Mouse (Mus musculus): ENCODE measurements around the gene Clic3. TPM values are rescaled to one million over a fixed set of nuclear protein-coding genes. Genes with fewer than 3 reads are reported as not detected.

The Clic3 gene
- polyA plus RNA-seq, 1 experiment from 2014 or later: 7.2 TPM

DNA sequence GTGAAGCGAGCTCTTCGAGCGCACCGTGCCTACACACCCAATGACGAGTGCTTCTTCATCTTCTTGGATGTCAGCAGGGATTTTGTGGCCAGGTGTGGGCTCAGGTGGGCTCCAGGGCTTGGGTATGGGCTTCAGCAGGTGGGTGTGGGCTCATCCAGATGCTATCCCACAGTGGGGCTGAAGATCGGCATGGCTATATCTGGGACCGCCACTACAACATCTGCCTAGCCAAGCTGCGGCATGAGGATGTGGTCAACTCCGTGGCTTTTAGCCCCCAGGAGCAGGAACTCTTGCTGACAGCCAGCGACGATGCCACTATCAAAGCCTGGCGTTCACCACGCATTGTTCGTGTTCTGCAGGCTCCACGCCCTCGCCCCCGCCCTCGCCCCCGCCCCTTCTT is 47.9 kb downstream of the Clic3 start:
- Histone ChIP-seq H3K27me3 (no peaks in the 10 kb centered on the region), H3K27ac (no peak overlapping the region), H3K36me3 (peaks cover 36% of the 10 kb centered on the region), H3K4me3 (no peak overlapping the region), H3K9ac (no peak overlapping the region), H3K4me1 (peaks cover 18% of the 10 kb centered on the region), H3K9me3 (no peaks in the 10 kb centered on the region), H3K4me2 (no peak overlapping the region)
- WGBS: 94% methylated on average over 19 of the region's 19 CpGs
- ATAC-seq (ENCODE audit: insufficient number of reproducible peaks, insufficient read depth, low FRiP score, low TSS enrichment, low read depth): no peak

DNA sequence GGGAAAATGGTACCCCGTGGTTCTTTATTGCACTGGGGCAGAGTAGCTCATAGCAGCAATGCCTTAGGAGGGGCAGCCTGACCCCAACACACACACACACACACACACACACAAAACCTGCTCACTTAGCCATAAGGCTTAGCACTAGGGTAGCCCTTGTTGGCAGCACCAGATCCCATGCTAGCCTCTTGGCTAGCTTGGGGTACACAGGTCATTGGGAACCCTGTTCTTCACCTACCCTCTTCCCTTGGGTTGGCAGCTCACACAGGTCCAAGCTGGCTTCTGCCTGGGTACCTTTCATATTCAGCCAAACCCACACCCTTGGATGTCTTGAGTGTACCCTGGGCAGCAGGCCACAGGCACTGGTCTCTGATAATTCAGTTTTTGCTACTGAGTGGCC is 48.4 kb downstream of the Clic3 start:
- peaks cover 36% of the 10 kb centered on the region for H3K36me3 ChIP-seq
- no peak overlapping the region for H3K27ac ChIP-seq
- no peak for ATAC-seq (ENCODE audit: insufficient number of reproducible peaks, insufficient read depth, low FRiP score, low TSS enrichment, low read depth)
- WGBS: 100% methylated on average over 1 of the region's 1 CpGs
- no peaks in the 10 kb centered on the region for H3K9me3 ChIP-seq
- no peak overlapping the region for H3K9ac ChIP-seq
- no peaks in the 10 kb centered on the region for H3K27me3 ChIP-seq
- H3K4me2 ChIP-seq: no peak overlapping the region
- H3K4me3 ChIP-seq: no peak overlapping the region
- H3K4me1 ChIP-seq: peaks cover 17% of the 10 kb centered on the region

DNA sequence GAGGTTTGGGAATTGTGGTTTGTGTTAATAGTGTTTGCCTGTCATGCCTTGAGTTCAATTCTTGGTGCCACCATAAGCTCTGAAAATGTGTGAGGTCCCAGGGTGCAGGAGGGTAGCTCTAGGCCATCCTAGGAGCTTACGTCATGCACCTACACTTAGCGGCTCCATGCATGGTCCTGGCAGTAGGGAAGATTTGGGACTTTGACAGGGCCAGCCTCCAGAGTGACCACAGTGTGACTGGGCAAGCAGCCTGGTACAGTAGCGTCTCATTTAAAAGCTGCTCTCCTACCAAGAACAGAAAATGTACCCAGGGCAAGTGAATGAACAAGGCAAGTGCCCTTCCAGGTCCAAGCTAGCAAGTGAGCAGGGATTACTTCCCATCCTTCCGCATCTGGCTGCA is 49.2 kb downstream of the Clic3 start:
- Histone ChIP-seq H3K9ac (no peak overlapping the region), H3K27me3 (no peaks in the 10 kb centered on the region), H3K27ac (no peak overlapping the region), H3K9me3 (no peaks in the 10 kb centered on the region), H3K36me3 (peaks cover 36% of the 10 kb centered on the region), H3K4me1 (peaks cover 15% of the 10 kb centered on the region), H3K4me2 (no peak overlapping the region), H3K4me3 (no peak overlapping the region)
- no peak for ATAC-seq (ENCODE audit: insufficient number of reproducible peaks, insufficient read depth, low FRiP score, low TSS enrichment, low read depth)
- 86% methylated on average over 4 of the region's 4 CpGs for WGBS

DNA sequence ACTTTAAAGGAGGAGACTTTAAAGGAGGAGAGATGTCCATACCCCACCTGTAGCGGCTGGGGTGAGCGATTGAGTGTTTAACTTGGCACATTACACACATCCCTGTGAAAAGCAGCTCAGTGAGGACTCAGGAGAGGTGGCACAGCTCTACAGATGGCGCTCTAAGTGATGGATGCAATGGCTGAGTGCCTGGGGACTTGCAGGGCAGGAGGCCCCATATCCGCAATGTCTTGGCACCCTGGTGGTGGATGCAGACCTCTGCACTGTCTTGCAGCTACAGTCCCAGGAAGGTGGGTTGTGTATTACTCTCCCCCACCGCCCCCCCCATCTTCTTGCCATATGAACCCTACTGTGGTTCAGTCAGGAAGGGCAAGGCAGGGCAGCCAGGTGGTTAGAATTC is 50.3 kb downstream of the Clic3 start:
- H3K27ac ChIP-seq: no peak overlapping the region
- no peak overlapping the region for H3K4me2 ChIP-seq
- no peaks in the 10 kb centered on the region for H3K27me3 ChIP-seq
- no peak overlapping the region for H3K4me3 ChIP-seq
- 32% methylated on average over 5 of the region's 5 CpGs for WGBS
- no peaks in the 10 kb centered on the region for H3K9me3 ChIP-seq
- ATAC-seq (ENCODE audit: insufficient number of reproducible peaks, insufficient read depth, low FRiP score, low TSS enrichment, low read depth): no peak
- peaks cover 36% of the 10 kb centered on the region for H3K36me3 ChIP-seq
- H3K4me1 ChIP-seq: peaks cover 7% of the 10 kb centered on the region
- no peak overlapping the region for H3K9ac ChIP-seq

Small RNAs within 50 kb of the gene (microRNA-seq; reads per million reads assigned to microRNA genes)
- not detected for gene Mir3087

Other genes with a start within 250 kb of the Clic3 start
- gene Nelfb, start 245.3 kb upstream of the Clic3 start, polyA plus RNA-seq (2015; fragmentation: Nextera tagmentation; extraction: Ambion mirVana): 110 and 114 TPM in 2 replicates
- gene Stpg3, start 242.2 kb upstream of the Clic3 start, polyA plus RNA-seq (2015; fragmentation: Nextera tagmentation; extraction: Ambion mirVana): 0.15 TPM in 1 of 2 replicates, not detected in the other
- gene Fam166a, start 238.1 kb upstream of the Clic3 start, polyA plus RNA-seq (2015; fragmentation: Nextera tagmentation; extraction: Ambion mirVana): not detected in 2 replicates
- 409 and 438 TPM in 2 replicates for gene Tubb4b, start 232.1 kb upstream of the Clic3 start, polyA plus RNA-seq (2015; fragmentation: Nextera tagmentation; extraction: Ambion mirVana)
- gene Slc34a3, start 222.5 kb upstream of the Clic3 start, polyA plus RNA-seq (2015; fragmentation: Nextera tagmentation; extraction: Ambion mirVana): not detected in 2 replicates
- gene Rnf224, start 220.1 kb upstream of the Clic3 start, polyA plus RNA-seq (2015; fragmentation: Nextera tagmentation; extraction: Ambion mirVana): not detected in 2 replicates
- 10.8 and 11.3 TPM in 2 replicates for gene Rnf208, start 214.6 kb upstream of the Clic3 start, polyA plus RNA-seq (2015; fragmentation: Nextera tagmentation; extraction: Ambion mirVana)
- 0.81 TPM in 1 of 2 replicates, not detected in the other for gene Cysrt1, start 214.4 kb upstream of the Clic3 start, polyA plus RNA-seq (2015; fragmentation: Nextera tagmentation; extraction: Ambion mirVana)
- gene AL732309.1, start 210.0 kb upstream of the Clic3 start, polyA plus RNA-seq (2015; fragmentation: Nextera tagmentation; extraction: Ambion mirVana): 6.9 and 7.9 TPM in 2 replicates
- 24.5 and 25.3 TPM in 2 replicates for gene Tmem203, start 201.4 kb upstream of the Clic3 start, polyA plus RNA-seq (2015; fragmentation: Nextera tagmentation; extraction: Ambion mirVana)
- 7.5 and 8.2 TPM in 2 replicates for gene Tprn, start 194.2 kb upstream of the Clic3 start, polyA plus RNA-seq (2015; fragmentation: Nextera tagmentation; extraction: Ambion mirVana)
- 231 and 246 TPM in 2 replicates for gene Ssna1, start 184.4 kb upstream of the Clic3 start, polyA plus RNA-seq (2015; fragmentation: Nextera tagmentation; extraction: Ambion mirVana)
- 137 and 143 TPM in 2 replicates for gene Anapc2, start 184.4 kb upstream of the Clic3 start, polyA plus RNA-seq (2015; fragmentation: Nextera tagmentation; extraction: Ambion mirVana)
- gene Tmem210, start 168.7 kb upstream of the Clic3 start, polyA plus RNA-seq (2015; fragmentation: Nextera tagmentation; extraction: Ambion mirVana): not detected in 2 replicates
- gene Lrrc26, start 166.9 kb upstream of the Clic3 start, polyA plus RNA-seq (2015; fragmentation: Nextera tagmentation; extraction: Ambion mirVana): 0.22 TPM in 2 replicates
- 0.38 and 1.2 TPM in 2 replicates for gene Grin1, start 137.7 kb upstream of the Clic3 start, polyA plus RNA-seq (2015; fragmentation: Nextera tagmentation; extraction: Ambion mirVana)
- 61.1 and 79.4 TPM in 2 replicates for gene Man1b1, start 124.5 kb upstream of the Clic3 start, polyA plus RNA-seq (2015; fragmentation: Nextera tagmentation; extraction: Ambion mirVana)
- gene Dpp7, start 100.5 kb upstream of the Clic3 start, polyA plus RNA-seq (2015; fragmentation: Nextera tagmentation; extraction: Ambion mirVana): 23.0 and 25.5 TPM in 2 replicates
- 9.9 and 14.9 TPM in 2 replicates for gene Uap1l1, start 91.2 kb upstream of the Clic3 start, polyA plus RNA-seq (2015; fragmentation: Nextera tagmentation; extraction: Ambion mirVana)
- gene Sapcd2, start 84.5 kb upstream of the Clic3 start, polyA plus RNA-seq (2015; fragmentation: Nextera tagmentation; extraction: Ambion mirVana): 38.9 and 47.9 TPM in 2 replicates
- gene Entpd2, start 61.0 kb upstream of the Clic3 start, polyA plus RNA-seq (2015; fragmentation: Nextera tagmentation; extraction: Ambion mirVana): 0.87 and 1.1 TPM in 2 replicates
- 42.5 and 48.9 TPM in 2 replicates for gene Npdc1, start 57.5 kb upstream of the Clic3 start, polyA plus RNA-seq (2015; fragmentation: Nextera tagmentation; extraction: Ambion mirVana)
- 0.12 and 0.17 TPM in 2 replicates for gene Fut7, start 33.6 kb upstream of the Clic3 start, polyA plus RNA-seq (2015; fragmentation: Nextera tagmentation; extraction: Ambion mirVana)
- gene Abca2, start 28.1 kb upstream of the Clic3 start, polyA plus RNA-seq (2015; fragmentation: Nextera tagmentation; extraction: Ambion mirVana): 2.9 and 4.0 TPM in 2 replicates
- 29.4 and 35.9 TPM in 2 replicates for gene Paxx, start 4.3 kb downstream of the Clic3 start, polyA plus RNA-seq (2015; fragmentation: Nextera tagmentation; extraction: Ambion mirVana)
- 1.3 and 2.8 TPM in 2 replicates for gene Ptgds, start 13.2 kb downstream of the Clic3 start, polyA plus RNA-seq (2015; fragmentation: Nextera tagmentation; extraction: Ambion mirVana)
- gene Lcn12, start 37.1 kb downstream of the Clic3 start, polyA plus RNA-seq (2015; fragmentation: Nextera tagmentation; extraction: Ambion mirVana): not detected in 2 replicates
- 75.1 and 81.1 TPM in 2 replicates for gene Fbxw5, start 43.9 kb downstream of the Clic3 start, polyA plus RNA-seq (2015; fragmentation: Nextera tagmentation; extraction: Ambion mirVana)
- gene C8g, start 44.9 kb downstream of the Clic3 start, polyA plus RNA-seq (2015; fragmentation: Nextera tagmentation; extraction: Ambion mirVana): 5.8 and 6.2 TPM in 2 replicates
- 31.4 and 35.4 TPM in 2 replicates for gene Traf2, start 90.1 kb downstream of the Clic3 start, polyA plus RNA-seq (2015; fragmentation: Nextera tagmentation; extraction: Ambion mirVana)
- gene Edf1, start 101.0 kb downstream of the Clic3 start, polyA plus RNA-seq (2015; fragmentation: Nextera tagmentation; extraction: Ambion mirVana): 335 and 341 TPM in 2 replicates
- 4.3 and 7.2 TPM in 2 replicates for gene Mamdc4, start 118.0 kb downstream of the Clic3 start, polyA plus RNA-seq (2015; fragmentation: Nextera tagmentation; extraction: Ambion mirVana)
- gene Phpt1, start 118.4 kb downstream of the Clic3 start, polyA plus RNA-seq (2015; fragmentation: Nextera tagmentation; extraction: Ambion mirVana): 169 and 174 TPM in 2 replicates
- 0.39 and 0.62 TPM in 2 replicates for gene Ajm1, start 124.9 kb downstream of the Clic3 start, polyA plus RNA-seq (2015; fragmentation: Nextera tagmentation; extraction: Ambion mirVana)
- gene Rabl6, start 151.7 kb downstream of the Clic3 start, polyA plus RNA-seq (2015; fragmentation: Nextera tagmentation; extraction: Ambion mirVana): 80.3 and 81.9 TPM in 2 replicates
- gene Ccdc183, start 160.8 kb downstream of the Clic3 start, polyA plus RNA-seq (2015; fragmentation: Nextera tagmentation; extraction: Ambion mirVana): 0.31 and 0.34 TPM in 2 replicates
- 23.5 and 24.8 TPM in 2 replicates for gene Tmem141, start 165.2 kb downstream of the Clic3 start, polyA plus RNA-seq (2015; fragmentation: Nextera tagmentation; extraction: Ambion mirVana)
- 0.59 and 2.1 TPM in 2 replicates for gene Fcna, start 171.2 kb downstream of the Clic3 start, polyA plus RNA-seq (2015; fragmentation: Nextera tagmentation; extraction: Ambion mirVana)
- not detected in 2 replicates for gene Lcn8, start 196.3 kb downstream of the Clic3 start, polyA plus RNA-seq (2015; fragmentation: Nextera tagmentation; extraction: Ambion mirVana)
- gene Lcn5, start 201.1 kb downstream of the Clic3 start, polyA plus RNA-seq (2015; fragmentation: Nextera tagmentation; extraction: Ambion mirVana): not detected in 2 replicates
- gene Lcn6, start 219.9 kb downstream of the Clic3 start, polyA plus RNA-seq (2015; fragmentation: Nextera tagmentation; extraction: Ambion mirVana): not detected in 2 replicates
- not detected in 2 replicates for gene Lcn10, start 225.9 kb downstream of the Clic3 start, polyA plus RNA-seq (2015; fragmentation: Nextera tagmentation; extraction: Ambion mirVana)
- gene Obp2a, start 243.2 kb downstream of the Clic3 start, polyA plus RNA-seq (2015; fragmentation: Nextera tagmentation; extraction: Ambion mirVana): not detected in 2 replicates
- 95.4 and 103 TPM in 2 replicates for gene Bmyc, start 249.9 kb downstream of the Clic3 start, polyA plus RNA-seq (2015; fragmentation: Nextera tagmentation; extraction: Ambion mirVana)